Mouse (Mus musculus) neutrophil, adult 5-6 weeks (primary cell): ENCODE results near the gene Glp1r. TPM values are rescaled to one million over a fixed set of nuclear protein-coding genes. Genes with fewer than 3 reads are reported as not detected.

Experiments
- ATAC-seq: fragments of 151-379, 151-347 bp; 2 replicates; pipeline ENCODE4 v1.8.0; 2017; ENCODE audit warnings: mild to moderate bottlenecking, moderate TSS enrichment; ENCODE audit not compliant: insufficient number of reproducible peaks, poor library complexity, low FRiP score, severe bottlenecking; ENCODE audit errors: extremely low read depth
- total RNA-seq: library from RNA; stranded (forward); fragments of 200-1000 nt; gene quantifications from 2 replicates; pipeline ENCODE4 v1.2.3, GENCODE M21; 2017

Gene Glp1r
- not detected in 2 replicates for total RNA-seq

- no peak for ATAC-seq
These were observed at the start of gene Glp1r for GRCm38 (mm10) chr17:30901627-30902026. Glp1r (plus strand) TSS chr17:30901817.

- ATAC-seq: no peak
These were observed 49.3 kb upstream of the Glp1r start for GRCm38 (mm10) chr17:30852345-30852744.

GRCm38 (mm10) chr17:30857347-30857746 lies 44.3 kb upstream of the Glp1r start:
- ATAC-seq: no peak

GRCm38 (mm10) chr17:30858586-30859259 lies 42.9 kb upstream of the Glp1r start:
- no peak for ATAC-seq

GRCm38 (mm10) chr17:30859989-30860585 lies 41.5 kb upstream of the Glp1r start:
- ATAC-seq: no peak

GRCm38 (mm10) chr17:30860606-30861005 lies 41.0 kb upstream of the Glp1r start:
- no peak for ATAC-seq

- ATAC-seq: no peak
These were observed 35.3 kb upstream of the Glp1r start for GRCm38 (mm10) chr17:30866281-30866680.

- no peak for ATAC-seq
These were observed 34.7 kb upstream of the Glp1r start for GRCm38 (mm10) chr17:30866966-30867365.

GRCm38 (mm10) chr17:30871040-30871439 lies 30.6 kb upstream of the Glp1r start:
- ATAC-seq: no peak

- no peak for ATAC-seq
These were observed 27.3 kb upstream of the Glp1r start for GRCm38 (mm10) chr17:30874276-30874675.

GRCm38 (mm10) chr17:30877456-30877855 lies 24.2 kb upstream of the Glp1r start:
- ATAC-seq: no peak

- ATAC-seq: no peak
These were observed 23.0 kb upstream of the Glp1r start for GRCm38 (mm10) chr17:30878626-30879025.

GRCm38 (mm10) chr17:30880391-30880790 lies 21.2 kb upstream of the Glp1r start:
- ATAC-seq: no peak

- ATAC-seq: no peak
These were observed 20.6 kb upstream of the Glp1r start for GRCm38 (mm10) chr17:30881001-30881400.

GRCm38 (mm10) chr17:30882206-30882605 lies 19.4 kb upstream of the Glp1r start:
- no peak for ATAC-seq

- ATAC-seq: no peak
These were observed 18.1 kb upstream of the Glp1r start for GRCm38 (mm10) chr17:30883534-30883933.

GRCm38 (mm10) chr17:30892086-30892485 lies 9.5 kb upstream of the Glp1r start:
- ATAC-seq: no peak

- no peak for ATAC-seq
These were observed 8.9 kb upstream of the Glp1r start for GRCm38 (mm10) chr17:30892730-30893129.

GRCm38 (mm10) chr17:30897075-30897474 lies 4.5 kb upstream of the Glp1r start:
- ATAC-seq: no peak

GRCm38 (mm10) chr17:30904096-30904495 lies 2.5 kb downstream of the Glp1r start:
- ATAC-seq: no peak

- ATAC-seq: no peak
These were observed 6.0 kb downstream of the Glp1r start for GRCm38 (mm10) chr17:30907577-30907976.
